Mouse (Mus musculus): ENCODE measurements around the gene Adi1. TPM values are rescaled to one million over a fixed set of nuclear protein-coding genes. Genes with fewer than 3 reads are reported as not detected.

Gene Adi1
- 53.8 and 55.4 TPM in 2 replicates for polyA plus RNA-seq (2016; fragmentation: Nextera tagmentation; extraction: Ambion mirVana)

DNA sequence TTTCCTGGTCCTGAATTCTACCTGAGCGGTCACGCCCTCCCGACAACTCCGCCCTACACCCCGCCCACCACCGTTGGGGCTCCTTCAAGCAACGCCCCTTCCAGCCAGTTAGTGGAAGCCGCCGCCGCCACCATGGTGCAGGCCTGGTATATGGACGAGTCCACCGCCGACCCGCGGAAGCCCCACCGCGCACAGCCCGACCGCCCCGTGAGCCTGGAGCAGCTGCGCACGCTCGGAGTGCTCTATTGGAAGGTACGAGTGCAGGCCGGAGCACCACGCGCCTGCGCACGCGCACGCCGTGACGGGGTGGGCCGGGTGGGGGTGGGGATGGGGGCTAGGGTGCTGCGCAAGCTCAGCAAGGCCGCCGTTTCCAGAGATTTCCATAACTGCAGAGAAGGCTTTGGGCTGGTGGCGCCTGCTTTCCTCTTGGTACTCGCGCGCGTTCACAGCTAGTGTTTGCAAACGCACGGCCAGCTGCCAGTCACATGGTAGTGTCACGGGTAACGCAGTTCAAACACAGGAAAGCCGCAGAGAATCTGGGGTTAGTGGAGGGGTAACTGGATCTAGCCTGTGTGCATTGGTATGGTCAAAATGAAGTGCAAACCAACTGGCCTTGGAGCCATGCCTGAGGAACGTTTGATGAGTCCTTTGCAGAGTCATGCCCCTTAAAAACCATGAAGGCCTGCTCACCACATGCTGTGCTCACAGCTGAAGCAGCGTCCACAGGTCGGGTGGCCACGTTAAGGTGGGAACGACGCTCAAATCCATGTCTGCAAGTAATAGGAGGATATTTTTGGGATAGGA lies at the start of gene Adi1:
Gene Adi1 (plus strand): TSS at position 111 of the 804 bp plus-strand sequence.
- Histone ChIP-seq H3K4me1 (peaks cover 22% of the 10 kb centered on the region), H3K27ac (peak within 1 kb of the TSS; percentile 79), H3K4me3 (peak within 1 kb of the TSS; percentile 73), H3K27me3 (replicated peaks) (0 out of 2 replicates have a peak, but pooled peaks cover 4% of the 10 kb centered on the region), H3K9ac (peak within 1 kb of the TSS; percentile 79), H3K36me3 (peaks cover 30% of the 10 kb centered on the region), H3K9me3 (replicated peaks) (no peaks in the 10 kb centered on the region), H3K4me2 (peak within 1 kb of the TSS; percentile 94)
- 2% methylated on average over 53 of the region's 53 CpGs for WGBS (ENCODE audit: insufficient replicate concordance)
- peak; percentile 89 for ATAC-seq

DNA sequence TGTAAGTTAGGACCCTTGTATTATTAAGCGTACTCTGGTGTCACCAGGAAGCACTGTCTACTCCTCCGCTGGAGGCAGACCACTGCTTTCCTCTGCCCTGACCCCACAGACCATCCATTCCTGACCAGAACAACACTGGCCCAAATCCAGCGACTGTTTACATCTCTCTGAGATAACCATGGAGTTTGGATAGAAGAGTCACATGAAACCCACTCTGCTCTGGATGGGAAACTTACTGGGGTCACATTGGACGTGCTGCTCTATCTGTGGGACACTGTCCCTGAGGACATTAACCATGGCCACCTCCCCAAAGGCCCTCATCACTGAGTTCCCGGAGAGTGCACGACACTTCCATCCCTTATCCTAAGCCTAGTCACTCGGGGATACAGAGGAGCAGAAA lies 49.6 kb upstream of the Adi1 start:
- ATAC-seq, result no peak
- H3K27me3 ChIP-seq (replicated peaks), result no peaks in the 10 kb centered on the region
- H3K4me1 ChIP-seq, result peaks cover 43% of the 10 kb centered on the region
- no peak overlapping the region for H3K4me3 ChIP-seq
- no peak overlapping the region for H3K27ac ChIP-seq
- no peak overlapping the region for H3K9ac ChIP-seq
- H3K36me3 ChIP-seq, result peaks cover 24% of the 10 kb centered on the region
- H3K4me2 ChIP-seq, result no peak overlapping the region
- WGBS (ENCODE audit: insufficient replicate concordance), result 66% methylated on average over 7 of the region's 7 CpGs
- H3K9me3 ChIP-seq (replicated peaks), result no peaks in the 10 kb centered on the region

DNA sequence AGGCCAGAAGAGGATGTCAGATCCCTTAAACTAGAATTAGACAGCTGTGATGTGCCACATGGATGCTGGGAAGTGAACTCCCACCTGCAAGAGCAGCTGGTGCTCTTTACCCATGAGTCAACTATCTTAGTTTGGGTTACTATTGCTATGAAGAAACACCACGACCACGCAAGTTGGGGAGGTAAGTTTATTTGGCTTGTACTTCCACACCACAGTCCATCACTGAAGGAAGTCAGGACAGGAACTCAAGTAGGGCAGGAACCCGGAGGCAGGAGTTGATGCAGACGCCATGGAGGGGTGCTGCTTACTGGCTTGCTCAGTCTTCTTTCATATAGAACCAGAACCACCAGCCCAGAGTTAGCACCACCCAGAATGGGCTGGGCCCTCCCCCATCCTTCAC lies 47.9 kb upstream of the Adi1 start:
- no peak for ATAC-seq
- H3K36me3 ChIP-seq, result peaks cover 41% of the 10 kb centered on the region
- no peaks in the 10 kb centered on the region for H3K9me3 ChIP-seq (replicated peaks)
- H3K4me2 ChIP-seq, result no peak overlapping the region
- 47% methylated on average over 4 of the region's 4 CpGs for WGBS (ENCODE audit: insufficient replicate concordance)
- H3K27ac ChIP-seq, result no peak overlapping the region
- H3K4me3 ChIP-seq, result no peak overlapping the region
- H3K27me3 ChIP-seq (replicated peaks), result no peaks in the 10 kb centered on the region
- H3K9ac ChIP-seq, result no peak overlapping the region
- peaks cover 48% of the 10 kb centered on the region for H3K4me1 ChIP-seq

- Histone ChIP-seq H3K4me3 (no peak overlapping the region), H3K4me1 (peaks cover 48% of the 10 kb centered on the region), H3K9ac (no peak overlapping the region), H3K36me3 (peaks cover 54% of the 10 kb centered on the region), H3K4me2 (no peak overlapping the region), H3K27ac (peak overlapping the region; percentile 50), H3K9me3 (replicated peaks) (no peaks in the 10 kb centered on the region), H3K27me3 (replicated peaks) (no peaks in the 10 kb centered on the region)
- 69% methylated on average over 2 of the region's 2 CpGs for WGBS (ENCODE audit: insufficient replicate concordance)
- peak; percentile 33; the same call in 1 of the 2 replicates for ATAC-seq
Measured at GRCm38 (mm10) chr12:28628436-28628835, 46.6 kb upstream of the Adi1 start.

DNA sequence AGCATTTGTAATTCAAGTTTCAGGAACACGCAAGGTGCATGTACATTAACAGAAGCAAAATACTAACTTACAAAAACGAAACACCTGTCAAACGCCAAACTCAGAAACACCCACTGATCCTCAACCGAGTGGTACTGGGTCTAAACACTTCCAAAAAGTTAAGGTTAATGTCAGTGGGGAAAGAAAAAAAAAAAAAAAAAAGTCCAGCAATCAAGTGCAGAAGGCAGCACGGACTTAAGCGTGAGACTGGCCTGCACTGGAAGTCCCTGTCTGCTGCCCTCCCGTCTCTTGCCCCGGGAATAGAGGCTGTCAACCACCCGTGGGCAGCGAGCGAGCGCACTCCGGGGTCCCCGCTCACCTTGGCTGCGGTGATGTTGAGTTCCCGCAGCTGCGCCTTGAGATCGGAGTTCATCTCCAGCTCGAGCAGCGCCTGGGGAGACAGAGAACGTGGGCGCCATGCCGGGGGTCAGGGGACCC lies 39.9 kb upstream of the Adi1 start:
- peak overlapping the region; percentile 90 for H3K4me2 ChIP-seq
- peaks cover 48% of the 10 kb centered on the region for H3K36me3 ChIP-seq
- H3K9ac ChIP-seq, result peak overlapping the region; percentile 98
- H3K27me3 ChIP-seq (replicated peaks), result no peaks in the 10 kb centered on the region
- ATAC-seq, result no peak
- H3K4me1 ChIP-seq, result peaks cover 57% of the 10 kb centered on the region
- under 1% methylated on average over 23 of the region's 23 CpGs for WGBS (ENCODE audit: insufficient replicate concordance)
- no peaks in the 10 kb centered on the region for H3K9me3 ChIP-seq (replicated peaks)
- H3K4me3 ChIP-seq, result peak overlapping the region; percentile 91
- H3K27ac ChIP-seq, result peak overlapping the region; percentile 89

- ATAC-seq, result peak; percentile 95
- Histone ChIP-seq H3K4me1 (peaks cover 50% of the 10 kb centered on the region), H3K27ac (peak within 1 kb of the TSS; percentile 89), H3K4me3 (peak within 1 kb of the TSS; percentile 91), H3K36me3 (peaks cover 41% of the 10 kb centered on the region), H3K9me3 (replicated peaks) (no peaks in the 10 kb centered on the region), H3K27me3 (replicated peaks) (no peaks in the 10 kb centered on the region), H3K9ac (peak within 1 kb of the TSS; percentile 98), H3K4me2 (peak within 1 kb of the TSS; percentile 90)
- WGBS (ENCODE audit: insufficient replicate concordance), result 3% methylated on average over 69 of the region's 69 CpGs
Measured at GRCm38 (mm10) chr12:28635535-28636476, 39.2 kb upstream of the Adi1 start, which contains the start of gene Rps7. Gene Rps7, minus strand, starts transcription at chr12:28635953.

DNA sequence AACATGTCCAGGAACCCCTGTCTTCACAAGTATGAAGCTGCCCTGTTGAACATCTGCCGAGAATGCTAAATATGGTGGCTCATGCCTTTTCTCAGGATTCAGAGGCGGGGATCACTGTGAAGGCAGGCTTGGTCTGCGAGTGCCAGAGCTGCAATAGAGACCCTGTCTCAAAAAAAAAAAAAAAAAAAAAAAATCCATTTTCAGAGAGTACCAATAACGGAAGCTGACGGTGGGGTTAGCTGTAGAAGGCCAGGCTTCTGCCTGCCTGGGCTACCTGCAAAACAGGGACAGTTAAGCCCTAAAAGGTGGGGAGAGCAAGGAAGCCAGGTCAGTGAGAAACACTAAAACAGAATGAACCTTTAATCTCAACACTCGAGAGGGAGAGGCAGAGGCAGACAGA lies 38.5 kb upstream of the Adi1 start:
- Histone ChIP-seq H3K27ac (peak overlapping the region; percentile 76; the same call in 1 of the 2 replicates), H3K4me3 (peak overlapping the region; percentile 91), H3K27me3 (replicated peaks) (no peaks in the 10 kb centered on the region), H3K9me3 (replicated peaks) (no peaks in the 10 kb centered on the region), H3K4me1 (peaks cover 45% of the 10 kb centered on the region), H3K4me2 (peak overlapping the region; percentile 90), H3K9ac (peak overlapping the region; percentile 73), H3K36me3 (peaks cover 34% of the 10 kb centered on the region)
- ATAC-seq, result no peak
- WGBS (ENCODE audit: insufficient replicate concordance), result 51% methylated on average over 6 of the region's 6 CpGs

GRCm38 (mm10) chr12:28638778-28639177 lies 36.3 kb upstream of the Adi1 start:
- Histone ChIP-seq H3K27me3 (replicated peaks) (peaks cover 8% of the 10 kb centered on the region), H3K9me3 (replicated peaks) (no peaks in the 10 kb centered on the region), H3K4me1 (peaks cover 23% of the 10 kb centered on the region), H3K9ac (no peak overlapping the region), H3K36me3 (peaks cover 11% of the 10 kb centered on the region), H3K4me3 (no peak overlapping the region), H3K27ac (no peak overlapping the region), H3K4me2 (no peak overlapping the region)
- no peak for ATAC-seq
- WGBS (ENCODE audit: insufficient replicate concordance), result 45% methylated on average over 2 of the region's 2 CpGs

DNA sequence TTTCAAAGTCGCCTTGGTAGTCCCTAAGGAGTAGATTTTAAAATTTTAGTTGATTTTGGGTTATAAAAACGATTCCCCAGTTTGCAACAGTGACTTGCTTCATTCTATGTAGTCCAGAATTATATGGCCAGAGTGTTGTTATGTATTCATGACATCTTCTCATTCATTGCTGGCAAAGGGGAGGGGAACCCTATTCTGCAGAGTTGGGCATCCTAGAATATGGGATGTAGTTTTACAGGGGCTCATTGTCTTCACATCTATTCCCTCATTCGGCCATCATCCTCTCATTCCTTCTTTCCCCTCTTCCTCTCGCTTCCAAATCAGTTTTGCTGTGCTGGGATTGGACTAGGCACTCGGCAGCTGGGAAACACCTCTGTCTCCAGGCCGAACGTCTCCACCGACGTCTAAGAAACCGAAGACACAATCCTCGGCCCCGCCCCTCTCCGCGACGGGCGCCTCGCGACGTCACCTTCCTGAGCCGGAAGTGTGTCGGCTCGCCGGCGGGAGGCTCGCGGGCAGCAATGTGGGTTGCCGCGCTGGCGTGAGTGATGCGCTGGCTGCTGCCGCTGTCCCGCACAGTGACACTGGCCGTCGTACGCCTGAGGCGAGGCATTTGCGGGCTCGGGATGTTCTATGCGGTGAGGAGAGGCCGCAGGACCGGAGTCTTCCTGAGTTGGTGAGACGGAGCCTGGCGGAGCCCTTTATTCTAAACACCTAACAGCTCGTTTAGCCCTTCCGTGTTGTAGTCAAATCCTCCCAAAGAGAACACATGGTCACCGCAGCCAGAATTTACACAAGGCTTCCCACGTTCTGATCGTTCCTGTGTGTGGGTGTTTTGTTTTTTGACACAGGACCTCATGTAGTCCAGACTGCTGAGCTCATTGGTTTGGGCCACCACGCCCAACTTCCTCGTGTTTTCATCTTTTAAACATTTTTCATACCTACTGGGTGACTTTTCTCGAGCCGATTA lies 25.6 kb upstream of the Adi1 start, which contains the start of gene Rnaseh1:
Gene Rnaseh1 (plus strand): TSS at position 462 of the 970 bp plus-strand sequence.
- peaks cover 16% of the 10 kb centered on the region for H3K4me1 ChIP-seq
- H3K4me2 ChIP-seq, result peak within 1 kb of the TSS; percentile 80
- peak; percentile 92 for ATAC-seq
- H3K9me3 ChIP-seq (replicated peaks), result no peaks in the 10 kb centered on the region
- peak within 1 kb of the TSS; percentile 80 for H3K9ac ChIP-seq
- H3K27me3 ChIP-seq (replicated peaks), result peaks cover 11% of the 10 kb centered on the region; the same call in 1 of the 2 replicates
- peak within 1 kb of the TSS; percentile 55; the same call in 1 of the 2 replicates for H3K27ac ChIP-seq
- H3K36me3 ChIP-seq, result peaks cover 26% of the 10 kb centered on the region
- H3K4me3 ChIP-seq, result peak within 1 kb of the TSS; percentile 88
- 3% methylated on average over 52 of the region's 52 CpGs for WGBS (ENCODE audit: insufficient replicate concordance)

- Histone ChIP-seq H3K27me3 (replicated peaks) (no peaks in the 10 kb centered on the region), H3K9ac (no peak overlapping the region), H3K4me3 (no peak overlapping the region), H3K27ac (no peak overlapping the region), H3K36me3 (peaks cover 36% of the 10 kb centered on the region), H3K9me3 (replicated peaks) (no peaks in the 10 kb centered on the region), H3K4me1 (peaks cover 11% of the 10 kb centered on the region), H3K4me2 (no peak overlapping the region)
- WGBS (ENCODE audit: insufficient replicate concordance), result 58% methylated on average over 4 of the region's 4 CpGs
- no peak for ATAC-seq
Measured at GRCm38 (mm10) chr12:28662628-28663027, 12.4 kb upstream of the Adi1 start.

DNA sequence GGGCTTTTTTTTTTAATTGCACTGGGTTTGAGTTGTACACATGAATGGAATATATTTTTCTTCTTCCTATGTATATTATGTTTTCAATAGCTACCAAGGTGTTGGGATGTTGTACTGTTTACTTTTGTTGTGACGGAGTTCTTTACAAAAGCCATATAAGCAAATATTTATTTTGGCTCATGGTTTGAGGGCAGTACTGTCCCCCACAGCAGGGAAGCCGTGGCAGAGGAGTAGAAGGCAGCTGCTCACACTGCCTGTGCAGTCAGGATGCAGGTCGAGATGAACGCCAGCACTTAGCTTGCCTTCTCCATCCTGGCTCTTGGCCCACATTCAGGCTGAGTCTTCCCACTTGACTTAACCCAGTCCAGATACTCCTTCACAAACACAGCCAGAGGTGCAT lies 8.3 kb upstream of the Adi1 start:
- no peak for ATAC-seq
- H3K36me3 ChIP-seq, result no peaks in the 10 kb centered on the region
- no peak overlapping the region for H3K27ac ChIP-seq
- WGBS (ENCODE audit: insufficient replicate concordance), result 61% methylated on average over 4 of the region's 4 CpGs
- H3K27me3 ChIP-seq (replicated peaks), result no peaks in the 10 kb centered on the region
- H3K4me3 ChIP-seq, result no peak overlapping the region
- no peak overlapping the region for H3K4me2 ChIP-seq
- peaks cover 13% of the 10 kb centered on the region for H3K4me1 ChIP-seq
- H3K9ac ChIP-seq, result no peak overlapping the region
- no peaks in the 10 kb centered on the region for H3K9me3 ChIP-seq (replicated peaks)

Measured in liver, embryonic 12.5 days (tissue).